Mouse (Mus musculus) CH12.LX (cell line): ENCODE results near the gene Syde1.

Experiments
- CHD1 ChIP-seq: IDR thresholded peaks from 2 replicates; pipeline ENCODE4 v1.6.1; 2012; ENCODE audit warnings: low read depth, low read length, improper control_type of control experiment, inconsistent platforms
- CTCF ChIP-seq, 2 experiments: IDR thresholded peaks in 1 of 2; conservative IDR thresholded peaks in 1 of 2; 2 replicates each; pipeline ENCODE4 v1.5.1; 2011 to 2012; ENCODE audit warnings: low read depth in 2 of 2, low read length in 2 of 2, improper control_type of control experiment in 1 of 2, inconsistent platforms in 1 of 2, mild to moderate bottlenecking in 1 of 2, moderate library complexity in 1 of 2
- EP300 ChIP-seq: IDR thresholded peaks from 2 replicates; pipeline ENCODE4 v1.6.1; 2011; ENCODE audit warnings: low read length, improper control_type of control experiment
- IRF4 ChIP-seq: IDR thresholded peaks from 2 replicates; pipeline ENCODE4 v1.6.1; 2014; ENCODE audit warnings: low read depth, mild to moderate bottlenecking, inconsistent platforms, low read length, improper control_type of control experiment
- POLR2A ChIP-seq: IDR thresholded peaks from 2 replicates; pipeline ENCODE4 v1.6.1; 2011; ENCODE audit warnings: low read depth, mild to moderate bottlenecking, improper control_type of control experiment, low read length
- POLR2AphosphoS2 ChIP-seq: IDR thresholded peaks from 2 replicates; pipeline ENCODE4 v1.6.1; 2011; ENCODE audit warnings: low read depth, low read length, improper control_type of control experiment
- RAD21 ChIP-seq: IDR thresholded peaks from 2 replicates; pipeline ENCODE4 v1.6.1; 2011; ENCODE audit warnings: low read depth, mild to moderate bottlenecking, low read length, improper control_type of control experiment, moderate library complexity
- TBP ChIP-seq: conservative IDR thresholded peaks from 2 replicates; pipeline ENCODE4 v1.6.1; 2011; ENCODE audit warnings: low read depth, low read length, improper control_type of control experiment

DNA sequence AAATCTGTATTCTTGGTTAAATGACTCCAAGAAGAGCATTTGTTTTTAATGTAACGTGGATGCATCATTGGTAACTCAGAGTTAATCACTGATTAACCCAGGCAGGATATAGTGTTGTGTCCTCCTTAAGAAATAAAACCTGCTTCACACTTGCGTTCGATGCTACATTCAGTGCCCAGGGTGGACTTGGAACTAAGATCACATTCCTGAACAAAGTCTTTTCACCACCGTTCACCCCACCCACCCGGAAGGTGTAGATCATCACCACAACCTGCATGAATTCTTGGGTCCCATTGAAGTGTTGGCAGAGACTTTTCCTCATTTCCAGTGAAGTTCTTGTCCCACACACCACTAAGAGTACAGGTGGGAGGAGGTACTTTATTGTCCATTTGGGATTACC is 2.0 kb upstream of the Syde1 start:
- TF ChIP-seq CTCF (conservative IDR thresholded peaks at IDR 0.05 in 1 of 2, IDR thresholded peaks at IDR 0.05 in 1 of 2; ENCODE audit: low read depth in 2 of 2, low read length in 2 of 2) (no peak), POLR2A (no peak), TBP (no peak), EP300 (no peak), RAD21 (no peak), CHD1 (no peak), IRF4 (no peak), POLR2AphosphoS2 (no peak)
